Mouse (Mus musculus): Measurements from ENCODE around the gene Neil3. TPM values are rescaled to one million over a fixed set of nuclear protein-coding genes. Genes with fewer than 3 reads are reported as not detected.
"Not testable (repeated sequence)": the region's sequence is repeated elsewhere in the genome, so short reads cannot be mapped to it uniquely, and the experiment has no call there.

The Neil3 gene
- total RNA-seq, 4 experiments from 2014 or later: 0.18 to 0.96 (median 0.26) TPM; not detected in 1

DNA sequence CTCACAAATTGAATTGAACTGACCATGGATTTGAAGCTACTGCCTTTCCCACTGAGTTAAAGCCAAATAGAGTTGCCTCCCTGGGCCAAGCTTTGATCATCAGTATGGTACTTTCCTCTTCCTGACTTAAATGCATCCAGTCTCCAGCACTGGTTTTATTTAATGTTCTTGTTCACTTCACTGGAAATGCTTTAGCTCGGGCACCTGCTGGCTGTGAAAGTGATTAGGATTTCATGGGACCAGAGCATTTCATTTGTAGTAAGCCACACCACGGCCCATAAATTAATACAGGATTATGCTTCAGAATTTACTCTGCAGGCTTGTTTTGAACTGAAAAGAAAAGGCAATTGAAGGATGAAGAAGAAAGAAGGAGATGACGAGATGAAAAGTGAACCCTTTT, 100.8 kb downstream of the Neil3 start:
- DNase-seq (ENCODE audit: low spot score in 2 of 2): not testable (repeated sequence)

Other genes with a start within 250 kb of the Neil3 start
- gene Aga, start 127.3 kb downstream of the Neil3 start, total RNA-seq (2022): 10 to 100 TPM in 2 of 4 experiments, 1 to 10 TPM in 2; 6.5 to 10.9 (median 9.1) TPM

Measured in layer of hippocampus, adult 8-10 months (tissue).